Mouse (Mus musculus): ENCODE data around the gene Crim1. TPM values are rescaled to one million over a fixed set of nuclear protein-coding genes. Genes with fewer than 3 reads are reported as not detected.

Gene Crim1
- polyA plus RNA-seq, 1 experiment: 0.10 TPM

- H3K27me3 ChIP-seq (ENCODE audit: control insufficient read depth): no peaks in the 10 kb centered on the region
- H3K9me3 ChIP-seq (ENCODE audit: control insufficient read depth, low read length): no peaks in the 10 kb centered on the region
- peaks cover 22% of the 10 kb centered on the region for H3K4me1 ChIP-seq (ENCODE audit: control insufficient read depth)
- TF ChIP-seq TAL1 (IDR thresholded peaks at IDR 0.05; ENCODE audit: low read length): no peak
- no peak for TF ChIP-seq GATA1 (IDR thresholded peaks at IDR 0.05; ENCODE audit: low read length)
- H3K4me3 ChIP-seq (replicated peaks): no peak overlapping the region
- H3K36me3 ChIP-seq (ENCODE audit: control insufficient read depth): peaks cover 58% of the 10 kb centered on the region
Observed at GRCm38 (mm10) chr17:78401311-78401710, 201.3 kb downstream of the Crim1 start.

GRCm38 (mm10) chr17:78401713-78402112 is 201.7 kb downstream of the Crim1 start:
- Histone ChIP-seq H3K27me3 (ENCODE audit: control insufficient read depth) (no peaks in the 10 kb centered on the region), H3K9me3 (ENCODE audit: control insufficient read depth, low read length) (no peaks in the 10 kb centered on the region), H3K4me3 (replicated peaks) (no peak overlapping the region), H3K4me1 (ENCODE audit: control insufficient read depth) (peaks cover 22% of the 10 kb centered on the region), H3K36me3 (ENCODE audit: control insufficient read depth) (peaks cover 58% of the 10 kb centered on the region)
- TF ChIP-seq GATA1 (IDR thresholded peaks at IDR 0.05; ENCODE audit: low read length) (no peak), TAL1 (IDR thresholded peaks at IDR 0.05; ENCODE audit: low read length) (no peak)

GRCm38 (mm10) chr17:78402174-78402573 is 202.1 kb downstream of the Crim1 start:
- no peaks in the 10 kb centered on the region for H3K27me3 ChIP-seq (ENCODE audit: control insufficient read depth)
- TF ChIP-seq TAL1 (IDR thresholded peaks at IDR 0.05; ENCODE audit: low read length) (no peak), GATA1 (IDR thresholded peaks at IDR 0.05; ENCODE audit: low read length) (no peak)
- no peak overlapping the region for H3K4me3 ChIP-seq (replicated peaks)
- H3K36me3 ChIP-seq (ENCODE audit: control insufficient read depth): peaks cover 58% of the 10 kb centered on the region
- H3K4me1 ChIP-seq (ENCODE audit: control insufficient read depth): peaks cover 22% of the 10 kb centered on the region
- no peaks in the 10 kb centered on the region for H3K9me3 ChIP-seq (ENCODE audit: control insufficient read depth, low read length)

DNA sequence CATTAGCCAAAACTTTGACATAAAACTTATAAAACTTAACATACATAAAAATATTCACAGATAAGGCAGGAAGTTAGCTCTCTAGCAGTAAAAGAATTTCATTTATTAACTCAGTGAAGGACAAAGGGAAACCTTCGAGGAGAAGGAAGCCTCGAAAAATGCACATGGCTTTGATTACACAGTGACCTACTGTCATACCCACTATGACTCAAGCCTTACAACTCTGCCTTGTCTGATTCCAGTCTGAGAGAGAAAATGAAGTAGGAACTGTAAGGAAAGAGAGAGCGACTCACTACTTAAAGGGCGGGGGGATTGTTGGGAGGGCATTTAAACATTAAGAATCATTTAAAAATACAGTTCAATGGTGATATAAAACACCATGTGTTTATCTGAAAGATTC is 203.2 kb downstream of the Crim1 start:
- Histone ChIP-seq H3K4me1 (ENCODE audit: control insufficient read depth) (peaks cover 20% of the 10 kb centered on the region), H3K27me3 (ENCODE audit: control insufficient read depth) (no peaks in the 10 kb centered on the region), H3K4me3 (replicated peaks) (no peak overlapping the region), H3K36me3 (ENCODE audit: control insufficient read depth) (peaks cover 54% of the 10 kb centered on the region), H3K9me3 (ENCODE audit: control insufficient read depth, low read length) (no peaks in the 10 kb centered on the region)
- no peak for TF ChIP-seq GATA1 (IDR thresholded peaks at IDR 0.05; ENCODE audit: low read length)
- TF ChIP-seq TAL1 (IDR thresholded peaks at IDR 0.05; ENCODE audit: low read length): no peak

GRCm38 (mm10) chr17:78403804-78404203 is 203.8 kb downstream of the Crim1 start:
- H3K4me3 ChIP-seq (replicated peaks): no peak overlapping the region
- H3K4me1 ChIP-seq (ENCODE audit: control insufficient read depth): peaks cover 20% of the 10 kb centered on the region
- H3K27me3 ChIP-seq (ENCODE audit: control insufficient read depth): no peaks in the 10 kb centered on the region
- peaks cover 55% of the 10 kb centered on the region for H3K36me3 ChIP-seq (ENCODE audit: control insufficient read depth)
- H3K9me3 ChIP-seq (ENCODE audit: control insufficient read depth, low read length): no peaks in the 10 kb centered on the region
- no peak for TF ChIP-seq TAL1 (IDR thresholded peaks at IDR 0.05; ENCODE audit: low read length)

GRCm38 (mm10) chr17:78405336-78405735 is 205.3 kb downstream of the Crim1 start:
- Histone ChIP-seq H3K4me3 (replicated peaks) (no peak overlapping the region), H3K9me3 (ENCODE audit: control insufficient read depth, low read length) (no peaks in the 10 kb centered on the region), H3K4me1 (ENCODE audit: control insufficient read depth) (peaks cover 11% of the 10 kb centered on the region), H3K27me3 (ENCODE audit: control insufficient read depth) (no peaks in the 10 kb centered on the region), H3K36me3 (ENCODE audit: control insufficient read depth) (peaks cover 55% of the 10 kb centered on the region)
- TF ChIP-seq GATA1 (IDR thresholded peaks at IDR 0.05; ENCODE audit: low read length): no peak
- TF ChIP-seq TAL1 (IDR thresholded peaks at IDR 0.05; ENCODE audit: low read length): no peak

GRCm38 (mm10) chr17:78406854-78407253 is 206.8 kb downstream of the Crim1 start:
- H3K4me1 ChIP-seq (ENCODE audit: control insufficient read depth): no peaks in the 10 kb centered on the region; the same call in none of the 2 replicates
- peaks cover 53% of the 10 kb centered on the region for H3K36me3 ChIP-seq (ENCODE audit: control insufficient read depth)
- TF ChIP-seq TAL1 (IDR thresholded peaks at IDR 0.05; ENCODE audit: low read length): no peak
- no peak for TF ChIP-seq GATA1 (IDR thresholded peaks at IDR 0.05; ENCODE audit: low read length)
- no peaks in the 10 kb centered on the region for H3K27me3 ChIP-seq (ENCODE audit: control insufficient read depth)
- H3K9me3 ChIP-seq (ENCODE audit: control insufficient read depth, low read length): no peaks in the 10 kb centered on the region
- no peak overlapping the region for H3K4me3 ChIP-seq (replicated peaks)

DNA sequence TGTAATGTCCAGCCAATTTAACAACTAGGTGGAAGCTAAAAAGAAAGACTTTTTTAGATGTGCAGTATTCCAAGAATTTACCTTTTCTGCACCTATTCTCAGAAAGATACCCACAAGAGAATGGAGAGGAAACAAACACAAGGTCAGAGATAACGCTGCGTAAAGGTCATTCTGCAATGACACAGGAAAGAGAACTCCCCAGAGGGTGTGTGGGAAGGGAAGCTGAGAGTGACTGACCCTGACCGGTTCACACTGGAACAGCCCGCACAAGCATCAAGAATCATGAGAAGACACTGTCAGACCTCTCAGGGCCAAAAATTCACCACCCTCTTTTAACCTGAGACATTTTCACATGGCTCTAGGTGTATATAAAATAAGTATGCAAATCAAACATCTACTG is 207.5 kb downstream of the Crim1 start:
- Histone ChIP-seq H3K27me3 (ENCODE audit: control insufficient read depth) (no peaks in the 10 kb centered on the region), H3K4me1 (ENCODE audit: control insufficient read depth) (no peaks in the 10 kb centered on the region; the same call in none of the 2 replicates), H3K9me3 (ENCODE audit: control insufficient read depth, low read length) (no peaks in the 10 kb centered on the region), H3K36me3 (ENCODE audit: control insufficient read depth) (peaks cover 54% of the 10 kb centered on the region), H3K4me3 (replicated peaks) (no peak overlapping the region)
- no peak for TF ChIP-seq TAL1 (IDR thresholded peaks at IDR 0.05; ENCODE audit: low read length)
- no peak for TF ChIP-seq GATA1 (IDR thresholded peaks at IDR 0.05; ENCODE audit: low read length)

GRCm38 (mm10) chr17:78408386-78408785 is 208.3 kb downstream of the Crim1 start:
- Histone ChIP-seq H3K36me3 (ENCODE audit: control insufficient read depth) (peaks cover 54% of the 10 kb centered on the region), H3K4me3 (replicated peaks) (no peak overlapping the region), H3K4me1 (ENCODE audit: control insufficient read depth) (no peaks in the 10 kb centered on the region; the same call in 1 of the 2 replicates), H3K9me3 (ENCODE audit: control insufficient read depth, low read length) (no peaks in the 10 kb centered on the region), H3K27me3 (ENCODE audit: control insufficient read depth) (no peaks in the 10 kb centered on the region)
- TF ChIP-seq TAL1 (IDR thresholded peaks at IDR 0.05; ENCODE audit: low read length) (no peak), GATA1 (IDR thresholded peaks at IDR 0.05; ENCODE audit: low read length) (no peak)

DNA sequence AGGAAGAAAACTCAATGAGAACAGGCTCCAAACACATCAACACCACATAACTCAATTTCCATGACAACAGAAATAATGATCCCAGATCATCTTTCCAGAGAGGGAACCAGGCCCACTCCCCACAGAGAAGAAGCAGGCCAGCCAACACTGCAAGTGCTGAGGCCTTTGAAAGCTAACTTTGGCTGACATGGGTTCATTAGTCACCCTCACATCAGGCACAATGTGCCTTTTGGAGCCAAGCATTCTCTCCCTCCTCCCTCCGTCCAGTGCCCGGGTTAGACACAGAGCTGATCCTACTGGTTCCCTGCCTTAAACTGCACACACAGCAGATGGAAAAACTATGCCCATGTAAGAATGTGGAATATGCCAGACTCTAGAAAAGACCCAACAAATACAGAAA is 209.9 kb downstream of the Crim1 start:
- H3K9me3 ChIP-seq (ENCODE audit: control insufficient read depth, low read length): no peaks in the 10 kb centered on the region
- no peaks in the 10 kb centered on the region for H3K27me3 ChIP-seq (ENCODE audit: control insufficient read depth)
- H3K4me1 ChIP-seq (ENCODE audit: control insufficient read depth): peaks cover 4% of the 10 kb centered on the region
- peaks cover 41% of the 10 kb centered on the region for H3K36me3 ChIP-seq (ENCODE audit: control insufficient read depth)
- H3K4me3 ChIP-seq (replicated peaks): no peak overlapping the region
- TF ChIP-seq GATA1 (IDR thresholded peaks at IDR 0.05; ENCODE audit: low read length) (no peak), TAL1 (IDR thresholded peaks at IDR 0.05; ENCODE audit: low read length) (no peak)

Measured in erythroblast, embryonic 14.5 days (primary cell).